Mouse (Mus musculus): ENCODE data around the gene Tbc1d16.

Tbc1d16 gene

GRCm38 (mm10) chr11:119236354-119236753 lies 8.1 kb upstream of the Tbc1d16 start:
- DNase-seq (ENCODE audit: low spot score) = no peak

GRCm38 (mm10) chr11:119235596-119235995 lies 7.3 kb upstream of the Tbc1d16 start:
- DNase-seq (ENCODE audit: low spot score) = peak; percentile 67

- DNase-seq (ENCODE audit: low spot score) = no peak
Observed at GRCm38 (mm10) chr11:119234770-119235169, 6.5 kb upstream of the Tbc1d16 start.

GRCm38 (mm10) chr11:119228846-119229626 lies 737 bp upstream of the Tbc1d16 start:
- DNase-seq (ENCODE audit: low spot score) = peak; percentile 74

- no peak for DNase-seq (ENCODE audit: low spot score)
Observed at GRCm38 (mm10) chr11:119227591-119227990, 708 bp downstream of the Tbc1d16 start.

GRCm38 (mm10) chr11:119225634-119226033 lies 2.7 kb downstream of the Tbc1d16 start:
- no peak for DNase-seq (ENCODE audit: low spot score)

- no peak for DNase-seq (ENCODE audit: low spot score)
Observed at GRCm38 (mm10) chr11:119224926-119225325, 3.4 kb downstream of the Tbc1d16 start.

- DNase-seq (ENCODE audit: low spot score) = peak; percentile 43
Observed at GRCm38 (mm10) chr11:119223124-119223890, 5.0 kb downstream of the Tbc1d16 start.

- no peak for DNase-seq (ENCODE audit: low spot score)
Observed at GRCm38 (mm10) chr11:119221812-119222510, 6.3 kb downstream of the Tbc1d16 start.

- DNase-seq (ENCODE audit: low spot score) = no peak
Observed at GRCm38 (mm10) chr11:119219816-119220465, 8.4 kb downstream of the Tbc1d16 start.

GRCm38 (mm10) chr11:119217861-119218260 lies 10.4 kb downstream of the Tbc1d16 start:
- no peak for DNase-seq (ENCODE audit: low spot score)

GRCm38 (mm10) chr11:119215905-119216507 lies 12.3 kb downstream of the Tbc1d16 start:
- peak; percentile 86 for DNase-seq (ENCODE audit: low spot score)

- DNase-seq (ENCODE audit: low spot score) = peak; percentile 84
Observed at GRCm38 (mm10) chr11:119215038-119215904, 13.0 kb downstream of the Tbc1d16 start.

GRCm38 (mm10) chr11:119213166-119213885 lies 15.0 kb downstream of the Tbc1d16 start:
- DNase-seq (ENCODE audit: low spot score) = peak; percentile 34

GRCm38 (mm10) chr11:119211604-119212309 lies 16.5 kb downstream of the Tbc1d16 start:
- no peak for DNase-seq (ENCODE audit: low spot score)

- peak; percentile 69 for DNase-seq (ENCODE audit: low spot score)
Observed at GRCm38 (mm10) chr11:119210321-119211100, 17.8 kb downstream of the Tbc1d16 start.

- DNase-seq (ENCODE audit: low spot score) = no peak
Observed at GRCm38 (mm10) chr11:119209371-119210025, 18.8 kb downstream of the Tbc1d16 start.

GRCm38 (mm10) chr11:119208870-119209370 lies 19.4 kb downstream of the Tbc1d16 start:
- DNase-seq (ENCODE audit: low spot score) = no peak
